Mouse (Mus musculus): ENCODE results near the gene Psme2. TPM values are rescaled to one million over a fixed set of nuclear protein-coding genes. Genes with fewer than 3 reads are reported as not detected.

Gene Psme2
- polyA plus RNA-seq, 1 experiment from 2014 or later, result 205 TPM

GRCm38 (mm10) chr14:55586149-55586548 lies 4.8 kb downstream of the Psme2 start:
- H3K9me3 ChIP-seq, result no peaks in the 10 kb centered on the region
- peak overlapping the region; percentile 88 for H3K27ac ChIP-seq
- 80% methylated on average over 2 of the region's 2 CpGs for WGBS
- DNase-seq (ENCODE audit: low spot score), result no peak
- peaks cover 28% of the 10 kb centered on the region for H3K4me1 ChIP-seq
- peaks cover 25% of the 10 kb centered on the region for H3K36me3 ChIP-seq
- H3K27me3 ChIP-seq (ENCODE audit: insufficient read depth, poor library complexity, severe bottlenecking), result no peaks in the 10 kb centered on the region
- no peak overlapping the region for H3K4me3 ChIP-seq

- H3K36me3 ChIP-seq, result peaks cover 30% of the 10 kb centered on the region
- DNase-seq (ENCODE audit: low spot score), result no peak
- peaks cover 28% of the 10 kb centered on the region for H3K4me1 ChIP-seq
- H3K27me3 ChIP-seq (ENCODE audit: insufficient read depth, poor library complexity, severe bottlenecking), result no peaks in the 10 kb centered on the region
- 43% methylated on average over 6 of the region's 6 CpGs for WGBS
- H3K27ac ChIP-seq, result peak overlapping the region; percentile 88
- H3K9me3 ChIP-seq, result no peaks in the 10 kb centered on the region
- peak overlapping the region; percentile 77; the same call in 1 of the 2 replicates for H3K4me3 ChIP-seq
Measured at GRCm38 (mm10) chr14:55585566-55585960, 5.3 kb downstream of the Psme2 start.

- Histone ChIP-seq H3K4me1 (peaks cover 24% of the 10 kb centered on the region), H3K9me3 (no peaks in the 10 kb centered on the region), H3K36me3 (peaks cover 37% of the 10 kb centered on the region), H3K4me3 (peak within 1 kb of the TSS; percentile 77), H3K27me3 (ENCODE audit: insufficient read depth, poor library complexity, severe bottlenecking) (no peaks in the 10 kb centered on the region), H3K27ac (peak within 1 kb of the TSS; percentile 88)
- DNase-seq (ENCODE audit: low spot score), result peak; percentile 90
- 2% methylated on average over 43 of the region's 43 CpGs for WGBS
Measured at GRCm38 (mm10) chr14:55584702-55585565, 6.0 kb downstream of the Psme2 start, which contains the start of gene Emc9. Emc9 (minus strand) TSS chr14:55585302.

- WGBS, result 36% methylated on average over 5 of the region's 5 CpGs
- Histone ChIP-seq H3K27ac (peak overlapping the region; percentile 88), H3K36me3 (peaks cover 41% of the 10 kb centered on the region), H3K4me3 (peak overlapping the region; percentile 77), H3K27me3 (ENCODE audit: insufficient read depth, poor library complexity, severe bottlenecking) (no peaks in the 10 kb centered on the region), H3K4me1 (peaks cover 27% of the 10 kb centered on the region), H3K9me3 (no peaks in the 10 kb centered on the region)
- DNase-seq (ENCODE audit: low spot score), result peak; percentile 70
Measured at GRCm38 (mm10) chr14:55584303-55584701, 6.6 kb downstream of the Psme2 start.

GRCm38 (mm10) chr14:55581981-55582681 lies 8.8 kb downstream of the Psme2 start:
- H3K4me1 ChIP-seq, result peaks cover 40% of the 10 kb centered on the region
- no peaks in the 10 kb centered on the region for H3K27me3 ChIP-seq (ENCODE audit: insufficient read depth, poor library complexity, severe bottlenecking)
- peaks cover 31% of the 10 kb centered on the region for H3K36me3 ChIP-seq
- DNase-seq (ENCODE audit: low spot score), result peak; percentile 66
- H3K27ac ChIP-seq, result no peak overlapping the region
- H3K4me3 ChIP-seq, result no peak overlapping the region
- no peaks in the 10 kb centered on the region for H3K9me3 ChIP-seq
- 74% methylated on average over 9 of the region's 9 CpGs for WGBS

GRCm38 (mm10) chr14:55580731-55581130 lies 10.2 kb downstream of the Psme2 start:
- peaks cover 42% of the 10 kb centered on the region for H3K4me1 ChIP-seq
- peaks cover 28% of the 10 kb centered on the region for H3K36me3 ChIP-seq
- H3K27me3 ChIP-seq (ENCODE audit: insufficient read depth, poor library complexity, severe bottlenecking), result no peaks in the 10 kb centered on the region
- WGBS, result 92% methylated on average over 16 of the region's 16 CpGs
- no peak overlapping the region for H3K27ac ChIP-seq
- DNase-seq (ENCODE audit: low spot score), result no peak
- no peak overlapping the region for H3K4me3 ChIP-seq
- H3K9me3 ChIP-seq, result no peaks in the 10 kb centered on the region

- 83% methylated on average over 23 of the region's 23 CpGs for WGBS
- Histone ChIP-seq H3K36me3 (peaks cover 28% of the 10 kb centered on the region), H3K9me3 (no peaks in the 10 kb centered on the region), H3K27ac (no peak overlapping the region), H3K4me3 (0 out of 2 replicates have a peak overlapping the region, but pooled peaks have one; percentile 8), H3K27me3 (ENCODE audit: insufficient read depth, poor library complexity, severe bottlenecking) (no peaks in the 10 kb centered on the region), H3K4me1 (peaks cover 43% of the 10 kb centered on the region)
- no peak for DNase-seq (ENCODE audit: low spot score)
Measured at GRCm38 (mm10) chr14:55579511-55580496, 11.1 kb downstream of the Psme2 start.

- H3K9me3 ChIP-seq, result no peaks in the 10 kb centered on the region
- WGBS, result 32% methylated on average over 6 of the region's 6 CpGs
- H3K27me3 ChIP-seq (ENCODE audit: insufficient read depth, poor library complexity, severe bottlenecking), result no peaks in the 10 kb centered on the region
- peaks cover 28% of the 10 kb centered on the region for H3K36me3 ChIP-seq
- peaks cover 44% of the 10 kb centered on the region for H3K4me1 ChIP-seq
- H3K27ac ChIP-seq, result peak overlapping the region; percentile 94
- no peak for DNase-seq (ENCODE audit: low spot score)
- peak overlapping the region; percentile 84 for H3K4me3 ChIP-seq
Measured at GRCm38 (mm10) chr14:55578668-55579269, 12.1 kb downstream of the Psme2 start.

- Histone ChIP-seq H3K36me3 (peaks cover 28% of the 10 kb centered on the region), H3K4me1 (peaks cover 44% of the 10 kb centered on the region), H3K27ac (peak within 1 kb of the TSS; percentile 94), H3K4me3 (peak within 1 kb of the TSS; percentile 84), H3K9me3 (no peaks in the 10 kb centered on the region), H3K27me3 (ENCODE audit: insufficient read depth, poor library complexity, severe bottlenecking) (no peaks in the 10 kb centered on the region)
- WGBS, result under 1% methylated on average over 31 of the region's 32 CpGs
- DNase-seq (ENCODE audit: low spot score), result peak; percentile 93
Measured at GRCm38 (mm10) chr14:55577871-55578667, 12.8 kb downstream of the Psme2 start, which contains the start of gene Psme1. Psme1 (plus strand) TSS chr14:55578123.

- Histone ChIP-seq H3K9me3 (no peaks in the 10 kb centered on the region), H3K27me3 (ENCODE audit: insufficient read depth, poor library complexity, severe bottlenecking) (no peaks in the 10 kb centered on the region), H3K4me3 (peak overlapping the region; percentile 57), H3K27ac (peak overlapping the region; percentile 93), H3K36me3 (peaks cover 19% of the 10 kb centered on the region), H3K4me1 (peaks cover 44% of the 10 kb centered on the region)
- DNase-seq (ENCODE audit: low spot score), result no peak
- WGBS, result 56% methylated on average over 16 of the region's 16 CpGs
Measured at GRCm38 (mm10) chr14:55576376-55576775, 14.5 kb downstream of the Psme2 start.

GRCm38 (mm10) chr14:55575711-55576110 lies 15.2 kb downstream of the Psme2 start:
- WGBS, result 46% methylated on average over 13 of the region's 13 CpGs
- H3K27ac ChIP-seq, result peak overlapping the region; percentile 93
- H3K4me3 ChIP-seq, result peak overlapping the region; percentile 57

More at GRCm38 (mm10) chr14:55575711-55576110, 15.2 kb downstream of the Psme2 start:
- Histone ChIP-seq H3K36me3 (peaks cover 12% of the 10 kb centered on the region), H3K9me3 (no peaks in the 10 kb centered on the region), H3K4me1 (peaks cover 46% of the 10 kb centered on the region), H3K27me3 (ENCODE audit: insufficient read depth, poor library complexity, severe bottlenecking) (no peaks in the 10 kb centered on the region)
- DNase-seq (ENCODE audit: low spot score), result no peak
